Mouse (Mus musculus): ENCODE measurements around the gene Sbf1. TPM values are rescaled to one million over a fixed set of nuclear protein-coding genes. Genes with fewer than 3 reads are reported as not detected.

The Sbf1 gene
- total and polyA plus RNA-seq, 3 experiments, result 22.6 to 79.1 (median 69.3) TPM

DNA sequence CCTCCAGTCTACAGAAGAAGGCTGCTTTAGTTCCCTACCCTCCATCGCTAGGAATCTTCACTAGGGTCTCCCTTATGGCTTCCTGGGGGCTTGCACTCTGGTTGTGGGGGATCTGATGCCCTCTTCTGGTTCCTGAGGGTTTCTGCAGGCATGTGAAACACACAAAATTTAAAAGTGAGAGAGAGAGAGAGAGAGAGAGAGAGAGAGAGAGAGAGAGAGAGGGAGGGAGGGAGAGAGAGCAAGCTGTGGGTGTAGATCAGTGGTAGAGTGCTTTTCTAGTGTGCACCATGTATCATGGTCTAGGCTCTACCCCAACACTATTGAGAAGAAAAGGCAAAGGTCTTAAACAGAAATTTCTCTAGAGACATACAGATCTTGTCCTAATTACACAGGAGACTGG, 26.6 kb upstream of the Sbf1 start:
- H3K27ac ChIP-seq (ENCODE audit: insufficient read depth, low read depth), result no peak overlapping the region
- DNase-seq (ENCODE audit: extremely low read depth), result no peak
- dilution Hi-C loops (cut with MboI; ENCODE audit: extremely low pct_ligation_motif_present, extremely low pct_unique_long_range_greater_than_20kb, low sequenced_read_pairs), result no loop called here

DNA sequence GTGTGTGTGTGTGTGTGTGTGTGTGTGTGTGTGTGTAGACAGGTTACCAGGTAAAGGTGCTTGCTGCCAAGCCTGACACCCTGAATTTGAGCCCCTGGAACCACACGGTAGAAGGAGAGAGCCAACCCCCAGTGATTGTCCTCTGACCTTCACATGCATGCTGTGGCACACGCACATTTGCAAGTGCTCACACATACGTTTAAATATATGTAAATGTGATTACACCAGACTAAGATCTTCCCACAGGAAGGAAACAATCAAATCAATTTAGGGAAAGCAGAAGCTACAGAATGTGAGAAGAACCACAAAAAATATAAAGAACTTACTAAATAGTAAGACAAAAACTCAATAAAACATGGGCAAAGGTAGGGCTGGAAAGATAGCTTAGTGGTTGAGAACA, 25.0 kb upstream of the Sbf1 start:
- dilution Hi-C loops (cut with MboI; ENCODE audit: extremely low pct_ligation_motif_present, extremely low pct_unique_long_range_greater_than_20kb, low sequenced_read_pairs) (no loop called here), in situ Hi-C loops (cut with MboI; ENCODE audit: low pct_ligation_motif_present, low pct_unique_long_range_greater_than_20kb, low sequenced_read_pairs) (no loop called here)
- H3K79me2 ChIP-seq (replicated peaks; ENCODE audit: control insufficient read depth, extremely low read depth, insufficient read depth, poor library complexity, severe bottlenecking), result no peaks in the 10 kb centered on the region
- H3K4me1 ChIP-seq (ENCODE audit: control insufficient read depth in 1 of 2, insufficient read depth in 2 of 2), result peaks cover 4 to 11% of the 10 kb centered on the region in 2 experiments
- no peak overlapping the region for H3K4me2 ChIP-seq (ENCODE audit: insufficient read depth, low read depth, poor library complexity, severe bottlenecking)
- TF ChIP-seq GABPA (IDR thresholded peaks at IDR 0.05; ENCODE audit: insufficient replicate concordance, low read depth, low read length) (no peak), NELFE (IDR thresholded peaks at IDR 0.05; ENCODE audit: low read depth, low read length) (no peak), RCOR1 (conservative IDR thresholded peaks at IDR 0.05; ENCODE audit: low read depth, low read length) (no peak), KAT2A (IDR thresholded peaks at IDR 0.05; ENCODE audit: insufficient replicate concordance, low read length) (no peak), HCFC1 (IDR thresholded peaks at IDR 0.05; ENCODE audit: low read depth, low read length) (no peak), CHD2 (IDR thresholded peaks at IDR 0.05; ENCODE audit: low read length) (no peak), MAX (IDR thresholded peaks at IDR 0.05; ENCODE audit: low read length) (no peak)
- no peak overlapping the region for H3K27ac ChIP-seq (ENCODE audit: insufficient read depth, low read depth)
- no peak for DNase-seq (ENCODE audit: extremely low read depth)
- no peak overlapping the region for H3K9ac ChIP-seq (ENCODE audit: insufficient read depth, low read depth)
- no peaks in the 10 kb centered on the region for H3K36me3 ChIP-seq (replicated peaks in 1 of 2; ENCODE audit: control insufficient read depth in 1 of 2, insufficient read depth in 1 of 2, low read length in 1 of 2)
- H3K4me3 ChIP-seq (replicated peaks in 1 of 3; ENCODE audit: low read depth in 2 of 3, low read length in 2 of 3, poor library complexity in 1 of 3), result no peak overlapping the region
- no peaks in the 10 kb centered on the region for H3K9me3 ChIP-seq (replicated peaks; ENCODE audit: low read length)
- H3K27me3 ChIP-seq (replicated peaks), result no peaks in the 10 kb centered on the region

More for the DNA sequence above, 26.6 kb upstream of the Sbf1 start:
- no peaks in the 10 kb centered on the region for H3K36me3 ChIP-seq (replicated peaks in 1 of 2; ENCODE audit: control insufficient read depth in 1 of 2, insufficient read depth in 1 of 2, low read length in 1 of 2)
- H3K9ac ChIP-seq (ENCODE audit: insufficient read depth, low read depth), result no peak overlapping the region
- H3K27me3 ChIP-seq (replicated peaks), result no peaks in the 10 kb centered on the region
- TF ChIP-seq CHD2 (IDR thresholded peaks at IDR 0.05; ENCODE audit: low read length) (no peak), MAX (IDR thresholded peaks at IDR 0.05; ENCODE audit: low read length) (no peak), SIN3A (IDR thresholded peaks at IDR 0.05; ENCODE audit: low read length) (no peak), JUND (conservative IDR thresholded peaks at IDR 0.05; ENCODE audit: low read depth, low read length) (0 out of 2 replicates have a peak, but pooled peaks have one; percentile 27), CTCF (conservative IDR thresholded peaks at IDR 0.05 in 1 of 2, IDR thresholded peaks at IDR 0.05 in 1 of 2; ENCODE audit: low read depth in 2 of 2, low read length in 2 of 2) (peak in 1 of 2 experiments; percentile 43; a peak in 2 of 4 replicates), MEF2A (IDR thresholded peaks at IDR 0.05; ENCODE audit: borderline replicate concordance, low read depth, low read length) (no peak), MAFK (IDR thresholded peaks at IDR 0.05; ENCODE audit: insufficient replicate concordance, low read length) (no peak), SMC3 (IDR thresholded peaks at IDR 0.05; ENCODE audit: low read depth, low read length) (peak; percentile 11; the same call in 1 of the 2 replicates), RAD21 (IDR thresholded peaks at IDR 0.05; ENCODE audit: low read depth, low read length) (peak; percentile 14), HCFC1 (IDR thresholded peaks at IDR 0.05; ENCODE audit: low read depth, low read length) (no peak), MAZ (IDR thresholded peaks at IDR 0.05; ENCODE audit: low read depth, low read length) (no peak)
- H3K4me3 ChIP-seq (replicated peaks in 1 of 3; ENCODE audit: low read depth in 2 of 3, low read length in 2 of 3, poor library complexity in 1 of 3), result no peak overlapping the region
- H3K4me2 ChIP-seq (ENCODE audit: insufficient read depth, low read depth, poor library complexity, severe bottlenecking), result no peak overlapping the region
- in situ Hi-C loops (cut with MboI; ENCODE audit: low pct_ligation_motif_present, low pct_unique_long_range_greater_than_20kb, low sequenced_read_pairs), result no loop called here
- no peaks in the 10 kb centered on the region for H3K9me3 ChIP-seq (replicated peaks; ENCODE audit: low read length)
- no peaks in the 10 kb centered on the region for H3K79me2 ChIP-seq (replicated peaks; ENCODE audit: control insufficient read depth, extremely low read depth, insufficient read depth, poor library complexity, severe bottlenecking)
- H3K4me1 ChIP-seq (ENCODE audit: control insufficient read depth in 1 of 2, insufficient read depth in 2 of 2), result peaks cover 4 to 11% of the 10 kb centered on the region in 2 experiments

All from CH12.LX (cell line).